Mouse (Mus musculus) liver, embryonic 15.5 days (tissue): ENCODE results near the gene Polr2i. TPM values are rescaled to one million over a fixed set of nuclear protein-coding genes. Genes with fewer than 3 reads are reported as not detected.
"Not testable (repeated sequence)": the region's sequence is repeated elsewhere in the genome, so short reads cannot be mapped to it uniquely, and the experiment has no call there.

ENCODE experiments used
- ATAC-seq: fragments of 200-750 bp; cut with Nextera tagmentation; 2 replicates; pipeline ENCODE4 v1.8.0; 2017; ENCODE audit warnings: moderate number of reproducible peaks, mild to moderate bottlenecking, moderate library complexity; ENCODE audit not compliant: insufficient read depth
- H3K27ac ChIP-seq: fragments of 300-500 bp; sonication (generic); replicated peaks from 2 replicates; pipeline ENCODE4 v1.5.1; 2015; ENCODE audit warnings: mild to moderate bottlenecking, inconsistent platforms
- H3K27me3 ChIP-seq: fragments of 300-500 bp; sonication (generic); 2 replicates; pipeline ENCODE4 v1.6.1; 2015; ENCODE audit warnings: mild to moderate bottlenecking, inconsistent platforms
- H3K36me3 ChIP-seq: fragments of 300-500 bp; sonication (generic); replicated peaks from 2 replicates; pipeline ENCODE4 v1.6.1; 2015; ENCODE audit warnings: moderate library complexity, mild to moderate bottlenecking, inconsistent platforms
- H3K4me1 ChIP-seq: fragments of 300-500 bp; sonication (generic); replicated peaks from 2 replicates; pipeline ENCODE4 v1.6.1; 2015; ENCODE audit warnings: inconsistent platforms
- H3K4me2 ChIP-seq: fragments of 300-500 bp; sonication (generic); 2 replicates; pipeline ENCODE4 v1.6.1; 2015; ENCODE audit warnings: moderate library complexity, mild to moderate bottlenecking, inconsistent platforms
- H3K4me3 ChIP-seq: fragments of 300-500 bp; sonication (generic); replicated peaks from 2 replicates; pipeline ENCODE4 v1.5.1; 2015; ENCODE audit warnings: mild to moderate bottlenecking, inconsistent platforms
- H3K9ac ChIP-seq: fragments of 300-500 bp; sonication (generic); 2 replicates; pipeline ENCODE4 v1.6.1; 2015; ENCODE audit warnings: moderate library complexity, mild to moderate bottlenecking, inconsistent platforms
- H3K9me3 ChIP-seq: fragments of 300-500 bp; sonication (generic); replicated peaks from 2 replicates; pipeline ENCODE4 v1.6.1; 2016; ENCODE audit warnings: inconsistent platforms
- WGBS: fragments of 180-500 bp; shearing (Covaris S2); methylation state at CpG from one replicate; pipeline ENCODE4 v1.1.7; 2015; ENCODE audit warnings: mixed read lengths; ENCODE audit not compliant: insufficient replicate concordance; 5-methylcytosine and 5-hydroxymethylcytosine counted together
- polyA plus RNA-seq: library from polyadenylated mRNA; unstranded; fragments of >200 nt; fragmentation: Nextera tagmentation; extraction: Ambion mirVana; gene quantifications from 2 replicates; pipeline ENCODE4 v1.2.1, GENCODE M21; 2015

The Polr2i gene
- 43.3 and 44.4 TPM in 2 replicates for polyA plus RNA-seq

DNA sequence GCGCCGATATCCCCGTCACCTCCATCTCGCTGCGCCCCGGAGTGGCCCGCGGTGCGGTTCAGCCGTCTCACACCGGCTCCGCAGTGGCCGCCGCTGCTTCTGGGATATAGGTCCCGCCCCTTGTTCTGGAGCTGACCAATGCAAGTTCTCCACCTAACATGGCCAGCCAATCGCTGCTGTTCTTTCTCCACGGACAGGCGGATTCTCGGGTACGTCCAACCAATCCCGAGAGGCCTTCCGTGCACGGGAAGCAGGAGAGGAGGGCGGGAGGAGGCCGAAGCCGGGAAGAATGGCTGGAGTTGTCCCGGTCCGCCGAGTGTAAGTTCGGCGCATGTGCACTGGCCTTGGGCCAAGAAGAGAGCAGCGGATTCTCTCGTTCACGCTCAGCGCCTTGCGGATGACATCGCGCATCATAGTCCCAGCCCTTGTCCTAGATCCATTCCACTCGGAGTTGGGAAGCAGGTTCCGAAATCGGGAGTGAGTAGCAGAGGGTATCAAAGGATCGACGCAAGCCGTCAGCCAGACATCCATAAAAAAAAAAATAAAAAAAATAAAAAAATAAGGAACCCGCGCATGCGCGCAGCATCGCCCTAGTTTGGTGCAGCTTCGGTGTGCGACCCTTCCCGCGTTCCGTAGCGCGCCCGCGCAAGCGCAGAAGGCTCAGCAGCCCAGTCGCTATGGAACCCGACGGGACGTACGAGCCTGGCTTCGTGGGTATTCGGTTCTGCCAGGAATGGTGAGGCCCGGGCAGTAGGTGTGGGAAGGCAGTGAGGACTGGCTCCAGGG lies at the start of gene Polr2i, which contains the start of gene Tbcb:
Gene Polr2i, plus strand, starts transcription at position 280 of the 786 bp plus-strand sequence.
Gene Tbcb, minus strand, starts transcription at position 604 of the 786 bp plus-strand sequence.
- H3K27ac ChIP-seq, result peak within 1 kb of the TSS; percentile 92
- peaks cover 25% of the 10 kb centered on the region for H3K4me1 ChIP-seq
- H3K9me3 ChIP-seq, result no peaks in the 10 kb centered on the region
- H3K9ac ChIP-seq, result peak within 1 kb of the TSS; percentile 67
- H3K36me3 ChIP-seq, result peaks cover 14% of the 10 kb centered on the region
- under 1% methylated on average over 67 of the region's 67 CpGs for WGBS
- H3K4me2 ChIP-seq, result peak within 1 kb of the TSS; percentile 95
- no peaks in the 10 kb centered on the region for H3K27me3 ChIP-seq
- ATAC-seq, result peak; percentile 91
- H3K4me3 ChIP-seq, result peak within 1 kb of the TSS; percentile 75

DNA sequence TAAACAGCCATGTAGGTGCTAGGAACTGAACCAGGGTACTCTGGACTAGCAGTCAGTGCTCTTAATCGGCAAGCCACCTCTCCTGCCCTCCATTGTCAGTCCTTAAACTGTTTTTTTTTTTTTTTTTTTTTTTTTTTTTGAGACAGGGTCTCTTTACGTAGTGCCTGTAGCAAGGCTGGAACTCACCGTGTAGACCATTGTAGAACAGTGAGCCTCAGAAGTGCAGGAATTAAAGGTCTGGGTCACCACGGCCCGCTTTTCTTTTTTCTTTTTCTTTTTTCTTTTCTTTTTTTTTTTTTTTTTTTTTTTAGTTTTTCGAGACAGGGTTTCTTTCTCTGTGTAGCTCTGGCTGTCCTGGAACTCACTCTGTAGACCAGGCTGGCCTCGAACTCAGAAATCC lies 48.6 kb upstream of the Polr2i start:
- H3K9me3 ChIP-seq, ATAC-seq, H3K27me3 ChIP-seq, H3K27ac ChIP-seq, H3K9ac ChIP-seq, H3K4me3 ChIP-seq: not testable (repeated sequence)
- WGBS, result 68% methylated on average over 7 of the region's 7 CpGs
- Histone ChIP-seq H3K36me3 (peaks cover 33% of the 10 kb centered on the region), H3K4me1 (peaks cover 17% of the 10 kb centered on the region), H3K4me2 (peak overlapping the region; percentile 66)

DNA sequence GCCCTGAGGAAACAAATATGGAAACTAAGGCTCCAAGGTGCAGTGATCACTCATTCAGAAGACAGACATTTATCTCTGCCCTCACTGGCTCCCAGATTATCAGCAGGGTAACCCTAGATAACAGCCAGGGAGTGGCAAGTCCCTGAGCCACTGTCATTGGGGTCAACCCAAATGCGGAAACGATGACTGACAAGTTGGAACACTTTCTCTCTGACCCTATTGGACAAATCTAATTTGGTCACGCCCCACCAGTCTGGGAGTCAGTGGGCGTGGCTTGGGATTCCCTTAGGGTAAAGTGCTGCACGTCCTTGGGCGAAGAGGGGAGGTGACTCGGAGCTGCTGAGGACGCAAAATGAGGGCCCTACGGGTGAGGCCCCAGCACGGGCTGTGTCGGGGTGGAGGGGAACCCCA lies 47.9 kb upstream of the Polr2i start, which contains the start of gene Cox7a1:
Gene Cox7a1, plus strand, starts transcription at position 266 of the 411 bp plus-strand sequence.
- Histone ChIP-seq H3K27ac (0 out of 2 replicates have a peak within 1 kb of the TSS, but pooled peaks have one; percentile 2), H3K9ac (no peak within 1 kb of the TSS), H3K4me3 (peak within 1 kb of the TSS; percentile 37), H3K36me3 (peaks cover 38% of the 10 kb centered on the region), H3K4me2 (peak within 1 kb of the TSS; percentile 66), H3K27me3 (no peaks in the 10 kb centered on the region), H3K9me3 (no peaks in the 10 kb centered on the region), H3K4me1 (peaks cover 17% of the 10 kb centered on the region)
- 0% methylated on average over 11 of the region's 11 CpGs for WGBS
- ATAC-seq, result peak; percentile 84

DNA sequence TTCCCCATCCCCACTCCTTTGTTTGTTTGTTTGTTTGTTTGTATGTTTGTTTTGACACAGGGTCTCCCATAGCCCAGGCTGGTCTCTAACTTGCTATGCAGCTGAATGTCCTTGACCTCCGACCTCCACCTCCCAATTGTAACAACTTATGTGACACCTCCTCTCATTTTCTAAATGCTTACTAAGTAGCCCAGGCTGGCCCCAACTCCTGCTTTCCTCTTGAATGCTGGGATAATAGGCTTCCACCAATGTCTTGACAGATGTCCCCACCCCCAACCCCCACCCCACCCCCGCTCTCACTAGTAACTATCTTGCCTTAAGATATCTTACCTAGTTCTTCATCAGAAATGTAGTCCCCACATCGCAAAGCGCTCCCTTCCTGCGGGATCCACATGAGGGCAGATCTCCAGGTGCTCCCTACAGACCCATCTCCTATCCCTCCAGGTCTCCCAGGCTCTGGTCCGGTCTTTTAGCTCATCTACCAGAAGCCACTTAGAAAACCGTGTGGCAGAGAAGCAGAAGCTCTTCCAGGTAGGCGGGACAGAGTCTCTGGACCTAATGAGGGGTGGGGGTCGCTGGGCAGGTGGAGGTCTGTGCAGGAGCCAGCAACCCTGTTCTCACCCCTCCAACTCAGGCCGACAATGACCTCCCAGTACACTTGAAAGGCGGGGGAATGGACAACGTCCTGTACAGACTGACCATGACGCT lies 47.0 kb upstream of the Polr2i start:
- H3K4me1 ChIP-seq, result peaks cover 17% of the 10 kb centered on the region
- no peaks in the 10 kb centered on the region for H3K9me3 ChIP-seq
- no peak for ATAC-seq
- H3K36me3 ChIP-seq, result peaks cover 45% of the 10 kb centered on the region
- peak overlapping the region; percentile 66; the same call in 1 of the 2 replicates for H3K4me2 ChIP-seq
- WGBS, result 74% methylated on average over 13 of the region's 13 CpGs
- H3K9ac ChIP-seq, result no peak overlapping the region
- H3K27ac ChIP-seq, result no peak overlapping the region
- H3K4me3 ChIP-seq, result no peak overlapping the region
- no peaks in the 10 kb centered on the region for H3K27me3 ChIP-seq

DNA sequence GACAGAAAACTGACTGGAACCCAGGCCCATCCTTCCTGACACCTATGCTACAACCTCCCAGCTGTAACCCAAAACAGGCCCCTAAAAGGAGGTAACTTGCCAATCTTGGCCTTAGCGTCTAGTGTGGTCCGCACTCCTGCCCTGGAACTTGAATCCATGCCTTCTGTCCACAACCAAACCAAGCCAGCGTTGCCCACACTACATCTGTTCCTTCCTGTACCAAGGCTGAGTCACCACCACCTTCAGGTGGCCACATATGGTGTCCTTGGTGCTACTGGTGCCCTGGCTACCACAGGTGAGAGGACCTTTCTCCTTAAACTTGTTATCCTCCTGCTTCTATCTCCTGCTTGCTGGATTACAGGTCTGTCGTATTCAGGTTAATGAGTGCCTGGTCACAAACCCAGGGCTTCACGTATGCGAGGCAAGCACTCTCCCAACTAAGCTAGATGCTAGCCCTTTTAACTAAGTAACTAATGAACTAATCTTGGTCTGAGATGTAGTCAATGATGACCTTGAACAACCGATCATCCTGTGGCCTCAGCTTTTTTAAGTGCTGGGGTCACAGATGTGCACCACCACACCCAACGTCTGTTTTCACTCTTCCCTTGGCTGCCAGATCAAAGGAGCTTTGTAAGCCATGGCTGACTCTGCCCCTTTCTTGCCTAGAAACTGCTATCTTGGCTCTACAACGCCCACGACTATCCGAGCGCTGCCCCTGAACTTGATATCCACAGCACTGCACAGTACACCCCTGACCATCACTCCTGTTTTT lies 43.2 kb upstream of the Polr2i start:
- Histone ChIP-seq H3K4me2 (no peak overlapping the region), H3K36me3 (peaks cover 75% of the 10 kb centered on the region), H3K9ac (no peak overlapping the region), H3K4me3 (no peak overlapping the region), H3K27ac (no peak overlapping the region), H3K27me3 (no peaks in the 10 kb centered on the region), H3K9me3 (no peaks in the 10 kb centered on the region), H3K4me1 (peaks cover 24% of the 10 kb centered on the region)
- no peak for ATAC-seq
- WGBS, result 76% methylated on average over 12 of the region's 12 CpGs

DNA sequence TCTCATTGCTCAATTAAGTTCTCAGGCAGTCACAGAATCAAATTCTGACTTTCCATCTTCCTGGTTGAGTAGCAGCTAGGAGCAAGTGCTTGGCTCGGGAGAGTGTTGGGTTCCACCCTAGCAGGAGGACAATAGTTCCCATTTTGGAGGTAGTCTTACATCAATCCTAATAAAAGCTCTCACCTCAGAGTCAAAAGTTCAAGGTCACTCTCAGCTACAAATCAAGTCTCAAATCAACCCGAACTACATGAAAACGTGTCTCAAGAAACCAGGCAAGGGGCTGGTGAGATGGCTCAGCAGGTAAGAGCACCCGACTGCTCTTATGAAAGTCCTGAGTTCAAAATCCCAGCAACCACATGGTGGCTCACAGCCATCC lies 42.6 kb upstream of the Polr2i start:
- 71% methylated on average over 4 of the region's 4 CpGs for WGBS

DNA sequence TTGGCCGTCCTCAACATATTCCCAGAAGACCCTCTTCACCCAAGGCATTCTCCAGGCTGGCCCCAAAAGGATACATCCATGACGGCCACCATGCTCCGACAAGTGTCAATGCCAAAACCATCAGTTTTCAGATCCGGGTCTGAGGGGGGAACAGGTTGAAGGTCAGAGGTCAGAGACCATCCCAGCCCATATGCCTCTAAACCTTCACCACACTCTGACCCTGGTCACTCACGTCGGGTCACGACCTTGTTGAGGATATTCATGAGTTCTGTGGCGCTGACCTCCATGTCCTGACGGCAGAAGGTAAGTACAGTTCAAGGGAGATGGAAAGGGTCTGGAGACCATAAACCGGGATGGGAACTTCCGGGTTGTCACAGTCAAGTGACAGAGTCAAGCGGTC lies 39.7 kb upstream of the Polr2i start:
- 84% methylated on average over 12 of the region's 12 CpGs for WGBS
- Histone ChIP-seq H3K9ac (no peak overlapping the region), H3K36me3 (peaks cover 56% of the 10 kb centered on the region), H3K4me1 (peaks cover 37% of the 10 kb centered on the region), H3K4me3 (no peak overlapping the region), H3K9me3 (no peaks in the 10 kb centered on the region), H3K27me3 (no peaks in the 10 kb centered on the region), H3K27ac (no peak overlapping the region), H3K4me2 (no peak overlapping the region)
- no peak for ATAC-seq

More for the DNA sequence above, 42.6 kb upstream of the Polr2i start:
- Histone ChIP-seq H3K4me3 (no peak overlapping the region), H3K9me3 (no peaks in the 10 kb centered on the region), H3K27ac (no peak overlapping the region), H3K27me3 (no peaks in the 10 kb centered on the region), H3K4me2 (no peak overlapping the region), H3K4me1 (peaks cover 24% of the 10 kb centered on the region), H3K36me3 (peaks cover 75% of the 10 kb centered on the region), H3K9ac (no peak overlapping the region)
- ATAC-seq, result no peak

DNA sequence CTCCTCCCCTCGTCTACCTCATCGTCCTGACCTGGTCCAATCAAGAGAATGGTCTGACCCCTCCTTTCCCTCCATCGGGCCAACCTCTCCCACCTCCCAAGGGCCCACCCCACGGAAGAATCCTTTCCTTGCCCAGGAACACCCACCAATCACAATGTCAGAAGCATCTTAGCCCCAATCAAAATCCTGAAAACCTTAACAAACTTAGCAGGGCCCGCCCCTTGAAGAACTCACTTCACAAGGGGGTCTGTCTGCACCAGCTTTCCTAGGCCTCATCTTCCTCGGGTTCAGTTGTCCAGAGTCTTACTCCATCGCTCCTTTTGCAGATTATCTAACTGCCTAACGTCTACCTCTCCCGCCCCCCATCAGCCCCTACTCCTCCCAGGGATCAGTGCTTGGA lies 38.7 kb upstream of the Polr2i start:
- WGBS, result 54% methylated on average over 9 of the region's 9 CpGs
- Histone ChIP-seq H3K27ac (peak overlapping the region; percentile 87), H3K4me1 (peaks cover 38% of the 10 kb centered on the region), H3K9ac (peak overlapping the region; percentile 85), H3K4me3 (peak overlapping the region; percentile 79), H3K9me3 (no peaks in the 10 kb centered on the region), H3K4me2 (peak overlapping the region; percentile 88), H3K27me3 (no peaks in the 10 kb centered on the region), H3K36me3 (peaks cover 46% of the 10 kb centered on the region)
- no peak for ATAC-seq

DNA sequence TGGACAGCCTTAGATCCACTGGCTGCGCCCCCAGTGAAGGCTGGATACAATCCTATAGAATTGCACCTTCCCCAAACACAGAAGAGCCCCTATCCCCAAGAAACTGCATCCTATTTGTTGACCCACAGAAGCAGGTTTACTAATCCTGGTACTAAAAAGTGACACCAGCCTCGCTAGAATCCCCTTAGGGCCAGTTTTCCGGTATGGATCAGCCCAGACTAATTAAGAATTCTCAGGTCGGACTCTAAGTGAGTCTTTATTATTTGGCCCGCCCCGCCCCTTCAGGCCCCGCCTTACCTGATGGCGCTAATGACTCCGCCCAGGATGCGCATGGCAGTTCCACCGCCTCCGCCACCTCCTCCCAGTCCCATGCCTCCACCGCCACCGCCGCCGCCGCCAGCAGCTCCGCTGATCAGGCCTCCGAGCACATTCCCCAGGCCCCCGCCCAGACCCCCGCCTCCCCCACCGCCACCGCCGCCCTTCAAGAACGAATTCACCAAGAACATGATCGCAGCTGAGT lies 38.1 kb upstream of the Polr2i start:
- WGBS, result 2% methylated on average over 26 of the region's 26 CpGs
- peaks cover 44% of the 10 kb centered on the region for H3K4me1 ChIP-seq
- no peaks in the 10 kb centered on the region for H3K27me3 ChIP-seq
- peak overlapping the region; percentile 87 for H3K27ac ChIP-seq
- no peaks in the 10 kb centered on the region for H3K9me3 ChIP-seq
- H3K9ac ChIP-seq, result peak overlapping the region; percentile 85
- H3K4me2 ChIP-seq, result peak overlapping the region; percentile 88
- peak overlapping the region; percentile 79 for H3K4me3 ChIP-seq
- H3K36me3 ChIP-seq, result peaks cover 40% of the 10 kb centered on the region
- ATAC-seq, result peak; percentile 74

DNA sequence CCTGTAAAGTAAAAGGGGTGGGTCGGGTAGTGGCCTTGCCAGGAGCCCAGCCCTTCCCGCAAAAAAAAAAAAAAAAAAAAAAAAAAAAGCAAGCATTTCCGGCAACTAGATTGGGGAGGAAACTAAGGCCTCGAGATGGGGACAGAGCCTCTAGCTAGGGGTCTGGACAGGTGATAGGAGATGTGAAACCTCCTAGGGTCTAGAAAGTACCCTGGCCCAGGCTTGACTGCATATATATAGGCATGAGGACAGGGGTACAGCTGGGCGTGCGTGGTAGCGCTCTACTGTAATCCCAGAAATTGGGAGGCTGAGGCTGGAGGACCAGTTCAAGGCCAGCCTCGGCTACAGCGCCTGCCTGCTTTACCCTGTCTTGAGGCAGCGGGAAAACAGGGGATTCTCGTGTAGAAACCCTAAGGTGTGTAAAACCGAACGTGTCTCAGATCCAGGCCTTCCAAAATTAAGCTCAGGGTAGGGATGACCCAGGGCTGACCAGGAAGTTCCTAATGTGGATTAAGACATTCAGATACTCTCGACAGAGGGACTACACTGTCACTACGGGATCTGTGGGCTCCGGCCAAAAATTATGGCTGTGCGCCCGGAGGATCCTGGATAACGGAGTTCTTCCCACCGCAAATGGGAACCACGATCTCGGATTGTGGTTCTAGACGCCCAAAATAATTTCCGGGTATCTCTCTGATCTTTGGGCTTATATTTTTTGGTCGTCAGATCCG lies 37.5 kb upstream of the Polr2i start:
- Histone ChIP-seq H3K4me1 (peaks cover 46% of the 10 kb centered on the region), H3K9me3 (no peaks in the 10 kb centered on the region), H3K4me2 (peak overlapping the region; percentile 88), H3K4me3 (peak overlapping the region; percentile 79), H3K9ac (peak overlapping the region; percentile 85), H3K27ac (peak overlapping the region; percentile 87), H3K27me3 (no peaks in the 10 kb centered on the region), H3K36me3 (peaks cover 34% of the 10 kb centered on the region)
- ATAC-seq, result peak; percentile 41
- WGBS, result under 1% methylated on average over 26 of the region's 26 CpGs
